Mouse (Mus musculus) heart, postnatal 0 days (tissue): ENCODE results near the gene Slc2a10.

Experiments used
- CTCF ChIP-seq: IDR thresholded peaks from 2 replicates; pipeline ENCODE4 v1.5.1; 2016; ENCODE audit warnings: antibody characterized with exemption, control low read depth, low read depth
- EP300 ChIP-seq: IDR thresholded peaks from 2 replicates; pipeline ENCODE4 v1.6.1; 2016; ENCODE audit warnings: antibody characterized with exemption, low read depth

GRCm38 (mm10) chr2:165484152-165484551 is 19.4 kb upstream of the Slc2a10 start:
- TF ChIP-seq CTCF (no peak), EP300 (no peak)
